Mouse (Mus musculus) small intestine, adult 2 months (tissue): Measurements from ENCODE around the gene Lars2. TPM values are rescaled to one million over a fixed set of nuclear protein-coding genes. Genes with fewer than 3 reads are reported as not detected.
"Not testable (repeated sequence)": the region's sequence is repeated elsewhere in the genome, so short reads cannot be mapped to it uniquely, and the experiment has no call there.

ENCODE experiments used
- H3K27ac ChIP-seq: fragments of 200-500 bp; 2 replicates; pipeline ENCODE4 v1.5.1; 2012; ENCODE audit warnings: low read depth, low read length, control low read depth, inconsistent platforms; ENCODE audit not compliant: insufficient read depth
- H3K27me3 ChIP-seq: fragments of 200-500 bp; 2 replicates; pipeline ENCODE4 v1.6.1; 2012; ENCODE audit warnings: mild to moderate bottlenecking, moderate library complexity, low read length, inconsistent platforms; ENCODE audit not compliant: control insufficient read depth, insufficient read depth
- H3K36me3 ChIP-seq: fragments of 200-500 bp; 2 replicates; pipeline ENCODE4 v1.6.1; 2012; ENCODE audit warnings: mild to moderate bottlenecking, low read length, control low read depth, inconsistent platforms; ENCODE audit not compliant: control insufficient read depth, insufficient read depth
- H3K4me1 ChIP-seq: fragments of 200-500 bp; 2 replicates; pipeline ENCODE4 v1.6.1; 2012; ENCODE audit warnings: low read length, inconsistent platforms, mixed read lengths; ENCODE audit not compliant: control insufficient read depth, insufficient read depth, insufficient read length
- H3K4me3 ChIP-seq: fragments of 200-500 bp; 2 replicates; pipeline ENCODE4 v1.5.1; 2012; ENCODE audit warnings: low read depth, mild to moderate bottlenecking, control low read depth, inconsistent platforms, low read length, moderate library complexity
- CTCF ChIP-seq: fragments of 200-500 bp; IDR thresholded peaks from 2 replicates; pipeline ENCODE4 v1.5.1; 2012; ENCODE audit warnings: low read depth, mild to moderate bottlenecking, control low read depth, inconsistent platforms, low read length, moderate library complexity, mixed read lengths; ENCODE audit not compliant: insufficient replicate concordance, insufficient read length; ENCODE audit errors: extremely low read depth
- POLR2A ChIP-seq: fragments of 200-500 bp; IDR thresholded peaks from 2 replicates; pipeline ENCODE4 v1.6.1; 2012; ENCODE audit warnings: low read depth, mild to moderate bottlenecking, control low read depth, inconsistent platforms, low read length, moderate library complexity
- WGBS: fragments of 180-500 bp; shearing (Covaris S2); methylation state at CpG from one replicate; pipeline ENCODE4 v1.1.7; 2018; 5-methylcytosine and 5-hydroxymethylcytosine counted together
- polyA plus RNA-seq: library from polyadenylated mRNA; depleted of rRNA; stranded (reverse); fragments of >200 nt; gene quantifications from 2 replicates; pipeline ENCODE4 v1.2.3, GENCODE M21; 2012

Lars2 gene
- polyA plus RNA-seq, 1 experiment = 217 TPM

DNA sequence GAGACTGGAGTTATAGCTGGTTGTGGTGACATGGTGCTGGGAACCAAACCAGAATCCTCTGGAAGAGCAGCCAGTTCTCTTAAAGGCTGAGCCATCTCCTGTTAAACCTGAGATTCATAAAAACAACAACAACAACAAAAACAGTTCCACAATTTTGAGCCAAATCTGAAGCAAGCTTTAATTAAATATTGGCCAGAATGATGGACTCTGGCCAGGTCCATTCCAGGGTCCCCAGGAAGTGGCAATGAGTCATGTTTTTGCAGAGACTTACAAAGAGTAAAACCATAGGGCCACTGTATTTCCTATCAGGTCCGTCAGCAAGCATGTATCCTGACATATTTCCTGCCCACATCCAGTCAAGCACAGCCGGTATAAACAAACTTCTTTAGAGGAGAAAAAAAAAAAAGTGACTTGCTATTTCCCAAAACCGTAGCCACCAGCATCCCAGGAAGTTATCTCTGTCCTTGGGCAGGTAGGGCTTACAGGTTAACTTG, 27.0 kb upstream of the Lars2 start:
- no peak for TF ChIP-seq CTCF
- no peak for TF ChIP-seq POLR2A
- Histone ChIP-seq H3K4me3 (no peak overlapping the region), H3K27me3 (no peaks in the 10 kb centered on the region), H3K4me1 (no peaks in the 10 kb centered on the region), H3K27ac (no peak overlapping the region), H3K36me3 (no peaks in the 10 kb centered on the region)
- WGBS = 50% methylated on average over 3 of the region's 3 CpGs

GRCm38 (mm10) chr9:123341256-123341655, 25.5 kb upstream of the Lars2 start:
- Histone ChIP-seq H3K27me3 (no peaks in the 10 kb centered on the region), H3K27ac (no peak overlapping the region), H3K4me1 (no peaks in the 10 kb centered on the region), H3K4me3 (no peak overlapping the region), H3K36me3 (no peaks in the 10 kb centered on the region)
- WGBS = 41% methylated on average over 6 of the region's 6 CpGs
- TF ChIP-seq CTCF (no peak), POLR2A (no peak)

DNA sequence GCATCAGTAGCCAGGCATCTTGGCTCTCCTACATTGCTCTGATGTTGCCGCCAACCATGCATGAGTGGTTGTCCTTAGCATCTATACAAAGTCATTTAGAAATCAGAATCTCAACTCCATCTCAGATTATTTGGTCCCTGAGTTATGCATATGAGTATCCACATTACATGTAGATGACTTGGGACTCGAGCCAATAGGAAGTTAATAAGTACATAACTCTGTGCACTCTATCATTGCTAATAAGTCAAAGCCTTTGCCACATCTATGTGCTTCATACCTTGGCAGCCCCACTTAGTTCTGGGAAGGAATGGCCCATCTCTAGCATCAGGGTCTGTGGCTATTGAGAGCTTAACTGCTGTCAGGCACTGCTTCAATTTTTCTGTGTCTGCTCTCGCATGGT, 23.7 kb upstream of the Lars2 start:
- no peak overlapping the region for H3K4me3 ChIP-seq
- H3K27ac ChIP-seq = no peak overlapping the region
- WGBS = 48% methylated on average over 3 of the region's 3 CpGs
- TF ChIP-seq CTCF (no peak), POLR2A (no peak)
- H3K27me3 ChIP-seq = no peaks in the 10 kb centered on the region
- no peaks in the 10 kb centered on the region for H3K4me1 ChIP-seq
- no peaks in the 10 kb centered on the region for H3K36me3 ChIP-seq

DNA sequence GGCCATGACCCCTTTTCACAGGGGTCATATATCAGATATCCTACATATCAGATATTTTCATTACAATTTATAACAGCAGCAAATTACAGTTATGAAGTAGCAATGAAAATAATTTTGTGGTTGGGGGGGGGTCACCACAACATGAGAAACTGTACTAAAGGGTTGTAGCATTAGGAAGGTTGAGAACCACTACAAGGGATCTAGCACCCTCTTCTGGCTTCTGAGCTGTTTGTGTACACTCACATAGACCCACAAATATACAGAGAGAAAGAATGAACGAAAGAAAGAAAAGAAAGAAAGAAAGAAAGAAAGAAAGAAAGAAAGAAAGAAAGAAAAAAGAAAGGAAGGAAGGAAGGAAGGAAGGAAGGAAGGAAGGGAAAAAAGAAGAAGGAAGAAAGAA, 17.4 kb upstream of the Lars2 start:
- WGBS = 91% methylated on average over 1 of the region's 1 CpGs
- H3K4me1 ChIP-seq, H3K4me3 ChIP-seq, H3K27me3 ChIP-seq, H3K36me3 ChIP-seq, H3K27ac ChIP-seq: not testable (repeated sequence)

GRCm38 (mm10) chr9:123359981-123360380, 6.7 kb upstream of the Lars2 start:
- no peaks in the 10 kb centered on the region for H3K4me1 ChIP-seq
- 61% methylated on average over 3 of the region's 3 CpGs for WGBS
- no peak overlapping the region for H3K27ac ChIP-seq
- no peaks in the 10 kb centered on the region for H3K27me3 ChIP-seq
- no peaks in the 10 kb centered on the region for H3K36me3 ChIP-seq
- no peak for TF ChIP-seq CTCF
- no peak for TF ChIP-seq POLR2A
- no peak overlapping the region for H3K4me3 ChIP-seq

DNA sequence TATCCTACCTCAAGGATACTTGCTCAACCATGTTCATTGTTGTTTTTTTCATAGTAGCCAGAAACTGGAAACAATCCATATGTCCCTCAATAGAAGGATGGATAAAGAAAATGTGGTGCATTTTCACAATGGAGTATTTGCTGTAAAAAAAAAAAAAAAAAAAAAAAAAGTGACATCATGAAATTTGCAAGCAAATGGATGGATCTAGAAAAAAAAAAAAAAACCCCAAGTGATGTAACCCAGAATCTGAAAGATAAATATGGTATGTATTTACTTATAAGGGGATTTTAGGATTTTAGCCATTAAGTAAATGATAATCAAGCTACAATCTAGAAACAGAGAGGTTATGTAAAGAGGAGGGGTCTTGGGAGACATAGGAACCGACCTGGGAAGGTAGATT, 1.4 kb upstream of the Lars2 start:
- 72% methylated on average over 1 of the region's 1 CpGs for WGBS
- no peaks in the 10 kb centered on the region for H3K36me3 ChIP-seq
- no peak overlapping the region for H3K27ac ChIP-seq
- TF ChIP-seq POLR2A = no peak
- TF ChIP-seq CTCF = no peak
- peaks cover 2% of the 10 kb centered on the region; the same call in 1 of the 2 replicates for H3K4me1 ChIP-seq
- no peak overlapping the region for H3K4me3 ChIP-seq
- no peaks in the 10 kb centered on the region for H3K27me3 ChIP-seq

DNA sequence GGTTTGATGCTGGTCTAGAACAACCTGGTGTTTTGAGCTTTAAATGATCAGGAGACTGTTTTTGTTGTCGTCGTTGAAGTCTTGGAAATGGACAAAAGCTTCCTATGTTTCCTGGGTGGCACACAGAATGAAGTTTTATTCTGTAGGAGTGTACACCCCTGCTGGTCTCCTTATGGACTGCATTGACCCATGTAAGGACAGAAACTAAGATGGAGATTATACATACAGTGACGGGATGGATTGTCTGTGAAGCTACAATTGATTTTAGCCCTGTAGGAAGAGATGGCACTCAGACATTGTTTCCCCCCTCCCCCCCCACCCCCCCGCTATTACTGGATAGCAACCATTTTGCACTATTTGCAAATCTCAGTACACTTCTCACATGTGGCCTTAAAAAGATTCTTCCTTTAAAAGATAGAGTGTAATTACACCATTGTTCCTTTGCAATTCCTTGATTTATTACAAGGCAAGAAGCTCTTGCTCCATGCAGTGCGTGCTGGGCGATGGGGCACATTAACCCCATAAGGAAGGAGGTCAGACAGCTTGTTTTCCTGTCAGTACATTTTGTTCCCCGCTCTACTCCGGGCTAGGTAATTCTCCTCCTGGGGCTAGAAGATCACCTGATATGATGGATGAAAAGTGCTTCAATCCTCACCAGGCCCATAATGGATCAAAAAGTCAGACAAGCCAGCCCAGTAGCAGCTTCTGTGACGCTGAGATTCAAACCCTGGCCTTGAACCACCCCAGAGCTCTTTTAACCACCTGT, 602 bp upstream of the Lars2 start:
- no peak for TF ChIP-seq POLR2A
- no peak for TF ChIP-seq CTCF
- H3K27ac ChIP-seq = no peak overlapping the region
- no peaks in the 10 kb centered on the region for H3K36me3 ChIP-seq
- peak overlapping the region; percentile 91 for H3K4me3 ChIP-seq
- peaks cover 2% of the 10 kb centered on the region; the same call in 1 of the 2 replicates for H3K4me1 ChIP-seq
- H3K27me3 ChIP-seq = no peaks in the 10 kb centered on the region
- 32% methylated on average over 9 of the region's 9 CpGs for WGBS
